Mouse (Mus musculus): ENCODE measurements around the gene Pald1. TPM values are rescaled to one million over a fixed set of nuclear protein-coding genes. Genes with fewer than 3 reads are reported as not detected.
A peak's percentile ranks its signal among the peaks of the same experiment; 100 is the strongest.

Pald1 gene
- polyA plus RNA-seq, 1 experiment from 2014 or later: 20.2 TPM

GRCm38 (mm10) chr10:61277051-61277450 is 106.3 kb downstream of the Pald1 start:
- WGBS: 94% methylated on average over 6 of the region's 6 CpGs
- DNase-seq (ENCODE audit: low spot score) (no peak), ATAC-seq (replicated peaks; ENCODE audit: low FRiP score, low read depth) (no peak)
- no peak overlapping the region for H3K4me3 ChIP-seq (replicated peaks; ENCODE audit: low read depth, low read length)
- H3K9me3 ChIP-seq (replicated peaks; ENCODE audit: low read length): no peaks in the 10 kb centered on the region
- no peak for TF ChIP-seq CTCF (IDR thresholded peaks at IDR 0.05; ENCODE audit: low read depth)
- no peaks in the 10 kb centered on the region for H3K36me3 ChIP-seq (ENCODE audit: insufficient read depth, low read length)
- H3K27me3 ChIP-seq (ENCODE audit: insufficient read depth, low read length): no peaks in the 10 kb centered on the region
- H3K4me2 ChIP-seq (ENCODE audit: low read length): no peak overlapping the region
- H3K9ac ChIP-seq (ENCODE audit: low read depth, low read length): no peak overlapping the region
- no peaks in the 10 kb centered on the region; the same call in 1 of the 2 replicates for H3K4me1 ChIP-seq (replicated peaks; ENCODE audit: insufficient read depth, low read length)
- no peak overlapping the region for H3K27ac ChIP-seq

GRCm38 (mm10) chr10:61275669-61276110 is 107.6 kb downstream of the Pald1 start:
- ATAC-seq (replicated peaks; ENCODE audit: low FRiP score, low read depth): peak; percentile 36
- DNase-seq (ENCODE audit: low spot score): peak; percentile 90
- Histone ChIP-seq H3K9ac (ENCODE audit: low read depth, low read length) (no peak overlapping the region), H3K36me3 (ENCODE audit: insufficient read depth, low read length) (no peaks in the 10 kb centered on the region), H3K4me2 (ENCODE audit: low read length) (peak overlapping the region; percentile 21; the same call in 1 of the 2 replicates), H3K4me3 (replicated peaks; ENCODE audit: low read depth, low read length) (no peak overlapping the region), H3K4me1 (replicated peaks; ENCODE audit: insufficient read depth, low read length) (no peaks in the 10 kb centered on the region; the same call in 1 of the 2 replicates), H3K27me3 (ENCODE audit: insufficient read depth, low read length) (no peaks in the 10 kb centered on the region), H3K9me3 (replicated peaks; ENCODE audit: low read length) (no peaks in the 10 kb centered on the region), H3K27ac (no peak overlapping the region)
- WGBS: 0% methylated on average over 5 of the region's 5 CpGs
- TF ChIP-seq CTCF (IDR thresholded peaks at IDR 0.05; ENCODE audit: low read depth): peak; percentile 82

- ATAC-seq (replicated peaks; ENCODE audit: low FRiP score, low read depth) (no peak), DNase-seq (ENCODE audit: low spot score) (peak; percentile 24)
- 43% methylated on average over 2 of the region's 2 CpGs for WGBS
- H3K9me3 ChIP-seq (replicated peaks; ENCODE audit: low read length): no peaks in the 10 kb centered on the region
- no peak overlapping the region for H3K4me3 ChIP-seq (replicated peaks; ENCODE audit: low read depth, low read length)
- no peak for TF ChIP-seq CTCF (IDR thresholded peaks at IDR 0.05; ENCODE audit: low read depth)
- H3K9ac ChIP-seq (ENCODE audit: low read depth, low read length): no peak overlapping the region
- H3K27me3 ChIP-seq (ENCODE audit: insufficient read depth, low read length): no peaks in the 10 kb centered on the region
- H3K27ac ChIP-seq: no peak overlapping the region
- no peaks in the 10 kb centered on the region for H3K36me3 ChIP-seq (ENCODE audit: insufficient read depth, low read length)
- no peak overlapping the region for H3K4me2 ChIP-seq (ENCODE audit: low read length)
- H3K4me1 ChIP-seq (replicated peaks; ENCODE audit: insufficient read depth, low read length): no peaks in the 10 kb centered on the region; the same call in 1 of the 2 replicates
Measured at GRCm38 (mm10) chr10:61274532-61274931, 108.8 kb downstream of the Pald1 start.

DNA sequence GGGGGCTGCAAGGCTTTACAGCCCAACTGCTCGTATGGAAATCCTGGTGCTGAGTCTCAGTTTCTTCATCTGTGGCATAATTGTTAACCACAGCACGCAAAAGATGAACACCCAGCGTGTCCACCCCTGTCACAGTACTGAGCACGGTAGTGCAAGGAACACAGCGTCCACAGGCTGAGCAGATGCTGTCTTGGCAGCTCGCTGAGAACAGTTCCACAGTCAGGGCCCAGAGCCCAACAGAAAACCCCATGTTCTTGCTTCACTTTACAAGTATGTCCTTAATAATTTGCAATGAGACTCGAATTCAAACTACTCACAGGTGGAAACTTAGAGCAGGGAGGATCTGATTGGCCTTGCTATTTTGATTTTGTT is 109.5 kb downstream of the Pald1 start:
- Histone ChIP-seq H3K9me3 (replicated peaks; ENCODE audit: low read length) (no peaks in the 10 kb centered on the region), H3K9ac (ENCODE audit: low read depth, low read length) (0 out of 2 replicates have a peak overlapping the region, but pooled peaks have one; percentile 61), H3K4me1 (replicated peaks; ENCODE audit: insufficient read depth, low read length) (no peaks in the 10 kb centered on the region; the same call in 1 of the 2 replicates), H3K4me3 (replicated peaks; ENCODE audit: low read depth, low read length) (peak overlapping the region; percentile 35; the same call in 1 of the 2 replicates), H3K27ac (no peak overlapping the region), H3K4me2 (ENCODE audit: low read length) (peak overlapping the region; percentile 67), H3K27me3 (ENCODE audit: insufficient read depth, low read length) (no peaks in the 10 kb centered on the region), H3K36me3 (ENCODE audit: insufficient read depth, low read length) (no peaks in the 10 kb centered on the region)
- 54% methylated on average over 7 of the region's 7 CpGs for WGBS
- no peak for DNase-seq (ENCODE audit: low spot score)
- no peak for ATAC-seq (replicated peaks; ENCODE audit: low FRiP score, low read depth)
- no peak for TF ChIP-seq CTCF (IDR thresholded peaks at IDR 0.05; ENCODE audit: low read depth)

DNA sequence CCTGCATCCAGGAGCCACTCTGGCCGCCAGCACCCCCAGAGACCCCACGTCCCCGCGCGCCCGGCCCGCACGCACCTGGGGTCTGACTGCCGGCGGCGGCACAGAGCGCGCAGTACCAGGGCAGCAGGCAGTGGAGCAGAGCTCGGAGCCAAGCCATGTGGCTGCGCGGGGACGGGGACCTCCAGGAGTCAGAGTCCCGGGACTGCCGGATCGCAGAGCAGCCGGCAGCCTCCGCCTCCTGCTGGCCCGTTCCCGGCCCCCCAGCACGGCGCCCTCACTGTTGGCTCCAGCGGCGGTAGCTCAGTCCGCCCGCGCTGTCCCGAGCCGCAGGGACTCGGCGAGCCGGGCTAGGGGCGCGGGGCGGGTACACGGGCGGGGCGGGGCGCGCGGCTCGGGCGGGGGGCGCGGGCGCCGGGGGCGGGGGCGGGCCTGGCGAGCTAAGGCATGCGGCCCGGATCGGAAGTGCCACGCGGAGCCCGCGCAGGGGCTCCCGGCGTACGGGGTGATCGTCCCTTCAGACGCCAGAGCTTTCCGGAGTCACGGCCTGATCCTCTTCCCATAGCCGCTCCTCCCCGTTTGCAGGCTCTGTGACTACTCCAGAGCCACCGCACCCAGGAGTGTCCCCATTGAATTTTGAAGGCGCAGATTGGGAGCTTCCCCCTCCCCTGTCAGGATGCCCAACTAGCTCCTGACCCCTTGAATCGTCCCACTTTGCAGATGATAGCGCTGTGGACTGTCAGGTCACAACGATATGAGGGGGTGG is 110.1 kb downstream of the Pald1 start, which contains the start of gene Adamts14:
Adamts14 (minus strand) TSS at position 358 of the 763 bp plus-strand sequence.
- Histone ChIP-seq H3K4me1 (replicated peaks; ENCODE audit: insufficient read depth, low read length) (no peaks in the 10 kb centered on the region; the same call in 1 of the 2 replicates), H3K27ac (no peak within 1 kb of the TSS), H3K9ac (ENCODE audit: low read depth, low read length) (peak within 1 kb of the TSS; percentile 61), H3K36me3 (ENCODE audit: insufficient read depth, low read length) (no peaks in the 10 kb centered on the region), H3K4me3 (replicated peaks; ENCODE audit: low read depth, low read length) (peak within 1 kb of the TSS; percentile 35), H3K27me3 (ENCODE audit: insufficient read depth, low read length) (no peaks in the 10 kb centered on the region), H3K9me3 (replicated peaks; ENCODE audit: low read length) (no peaks in the 10 kb centered on the region), H3K4me2 (ENCODE audit: low read length) (peak within 1 kb of the TSS; percentile 67)
- WGBS: 1% methylated on average over 64 of the region's 75 CpGs
- peak; percentile 68 for DNase-seq (ENCODE audit: low spot score)
- ATAC-seq (replicated peaks; ENCODE audit: low FRiP score, low read depth): peak; percentile 47
- peak; percentile 33; the same call in 1 of the 2 replicates for TF ChIP-seq CTCF (IDR thresholded peaks at IDR 0.05; ENCODE audit: low read depth)

DNA sequence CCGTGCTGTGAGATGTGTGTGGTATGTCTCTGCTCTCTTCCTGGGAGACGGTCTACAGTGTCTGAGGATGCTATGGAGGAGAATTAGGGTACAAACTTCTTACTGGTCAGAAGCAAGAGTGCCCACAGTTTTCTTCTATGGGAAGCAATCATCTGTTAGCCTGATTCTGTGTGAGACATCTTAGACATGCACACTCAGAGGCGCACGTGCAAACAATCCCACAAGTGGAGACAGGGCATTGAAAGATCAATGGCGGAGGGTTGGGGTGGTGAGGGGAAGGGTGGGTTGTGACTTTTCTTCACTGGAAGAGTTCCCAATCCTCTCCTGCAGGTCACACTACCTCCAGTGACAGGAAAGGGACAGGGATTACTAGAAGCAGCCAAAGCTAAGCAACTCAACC is 110.7 kb downstream of the Pald1 start:
- peak overlapping the region; percentile 35 for H3K4me3 ChIP-seq (replicated peaks; ENCODE audit: low read depth, low read length)
- no peaks in the 10 kb centered on the region for H3K27me3 ChIP-seq (ENCODE audit: insufficient read depth, low read length)
- no peak overlapping the region for H3K27ac ChIP-seq
- WGBS: 38% methylated on average over 5 of the region's 5 CpGs
- no peak for DNase-seq (ENCODE audit: low spot score)
- H3K9me3 ChIP-seq (replicated peaks; ENCODE audit: low read length): no peaks in the 10 kb centered on the region
- TF ChIP-seq CTCF (IDR thresholded peaks at IDR 0.05; ENCODE audit: low read depth): no peak
- H3K36me3 ChIP-seq (ENCODE audit: insufficient read depth, low read length): no peaks in the 10 kb centered on the region
- peak overlapping the region; percentile 61; the same call in 1 of the 2 replicates for H3K9ac ChIP-seq (ENCODE audit: low read depth, low read length)
- ATAC-seq (replicated peaks; ENCODE audit: low FRiP score, low read depth): no peak
- H3K4me1 ChIP-seq (replicated peaks; ENCODE audit: insufficient read depth, low read length): no peaks in the 10 kb centered on the region; the same call in 1 of the 2 replicates
- peak overlapping the region; percentile 67 for H3K4me2 ChIP-seq (ENCODE audit: low read length)
